Mouse (Mus musculus): ENCODE measurements around the gene Coro1c. TPM values are rescaled to one million over a fixed set of nuclear protein-coding genes. Genes with fewer than 3 reads are reported as not detected.

Gene Coro1c
- total and polyA plus RNA-seq, 3 experiments, result 77.3 to 158 (median 103) TPM

DNA sequence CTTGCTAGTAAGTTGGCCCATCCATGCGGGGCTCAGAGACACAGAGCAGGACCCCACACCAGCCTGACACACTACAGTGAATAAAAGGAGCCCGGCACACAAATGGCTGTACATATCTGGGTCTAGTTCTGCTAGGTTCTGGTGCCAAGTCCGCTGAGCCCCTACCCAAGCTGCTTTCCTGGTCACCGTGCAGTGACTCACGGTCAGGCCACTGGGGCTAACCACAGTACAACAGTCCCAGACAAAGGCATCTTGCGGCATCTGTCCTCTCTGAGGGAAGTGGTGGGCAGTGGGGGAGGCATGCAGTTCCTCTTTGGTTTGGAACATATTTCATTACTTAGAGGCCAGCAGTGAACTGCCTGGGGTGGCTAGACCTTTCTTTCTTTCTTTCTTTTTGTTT lies 36.6 kb upstream of the Coro1c start:
- Histone ChIP-seq H3K4me3 (ENCODE audit: control insufficient read depth in 1 of 2, insufficient read depth in 1 of 2, low read depth in 2 of 2, low read length in 2 of 2) (no peak overlapping the region), H3K9ac (ENCODE audit: control insufficient read depth, low read depth, low read length, poor library complexity, severe bottlenecking) (no peak overlapping the region), H3K27ac (ENCODE audit: control insufficient read depth, low read depth, low read length) (no peak overlapping the region), H3K36me3 (ENCODE audit: control insufficient read depth in 1 of 2, insufficient read depth in 2 of 2, low read length in 2 of 2) (no peaks in the 10 kb centered on the region; a peak in 1 of 4 replicates), H3K79me2 (ENCODE audit: control insufficient read depth, insufficient read depth, low read length, poor library complexity) (no peaks in the 10 kb centered on the region), H3K4me1 (ENCODE audit: control insufficient read depth in 1 of 2, insufficient read depth in 2 of 2, low read length in 2 of 2) (no peaks in the 10 kb centered on the region), H3K27me3 (ENCODE audit: control insufficient read depth in 1 of 2, insufficient read depth in 2 of 2, low read length in 2 of 2) (no peaks in the 10 kb centered on the region), H3K9me3 (replicated peaks; ENCODE audit: insufficient read depth, low read length) (no peaks in the 10 kb centered on the region)
- no peak for DNase-seq (ENCODE audit: low read depth, low spot score)
- TF ChIP-seq MYB (IDR thresholded peaks at IDR 0.05; ENCODE audit: low read depth, low read length) (no peak), MYC (IDR thresholded peaks at IDR 0.05; ENCODE audit: low read depth, low read length) (no peak), USF1 (IDR thresholded peaks at IDR 0.05; ENCODE audit: low read depth, low read length) (no peak), ELF1 (IDR thresholded peaks at IDR 0.05; ENCODE audit: low read depth, low read length) (no peak), USF2 (IDR thresholded peaks at IDR 0.05; ENCODE audit: borderline replicate concordance in 1 of 2, insufficient read depth in 1 of 2, low read depth in 1 of 2, low read length in 2 of 2) (no peak)

DNA sequence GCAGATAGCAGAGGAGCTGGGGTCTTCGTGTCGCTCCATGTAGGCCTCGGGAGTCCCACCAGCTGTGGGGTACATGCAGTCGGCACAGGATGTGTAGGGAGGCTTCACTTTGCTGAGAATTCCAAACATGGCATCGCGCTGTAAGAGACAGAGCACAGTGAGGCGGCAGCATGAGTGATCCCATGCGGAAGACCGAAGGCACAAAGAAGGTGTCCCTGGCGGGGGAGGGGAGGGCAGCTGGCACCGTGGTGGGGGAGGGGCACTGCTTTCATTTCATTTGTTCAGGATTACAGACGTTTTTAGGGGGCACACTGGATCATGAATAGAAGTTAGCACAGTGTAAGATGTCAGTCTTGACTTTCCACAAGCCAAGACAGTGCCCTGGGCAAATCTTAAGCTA lies 34.8 kb upstream of the Coro1c start:
- H3K4me3 ChIP-seq (ENCODE audit: control insufficient read depth in 1 of 2, insufficient read depth in 1 of 2, low read depth in 2 of 2, low read length in 2 of 2), result no peak overlapping the region
- H3K36me3 ChIP-seq (ENCODE audit: control insufficient read depth in 1 of 2, insufficient read depth in 2 of 2, low read length in 2 of 2), result no peaks in the 10 kb centered on the region; a peak in 1 of 4 replicates
- no peaks in the 10 kb centered on the region for H3K79me2 ChIP-seq (ENCODE audit: control insufficient read depth, insufficient read depth, low read length, poor library complexity)
- no peak for TF ChIP-seq USF1 (IDR thresholded peaks at IDR 0.05; ENCODE audit: low read depth, low read length)
- no peak for TF ChIP-seq SIN3A (IDR thresholded peaks at IDR 0.05; ENCODE audit: low read length)
- no peak for TF ChIP-seq ZNF384 (IDR thresholded peaks at IDR 0.05; ENCODE audit: low read depth, low read length)
- TF ChIP-seq ZC3H11A (IDR thresholded peaks at IDR 0.05; ENCODE audit: low read depth, low read length), result no peak
- TF ChIP-seq MXI1 (IDR thresholded peaks at IDR 0.05; ENCODE audit: low read depth, low read length), result no peak
- TF ChIP-seq TCF12 (IDR thresholded peaks at IDR 0.05; ENCODE audit: low read depth, low read length), result no peak
- TF ChIP-seq KAT2A (conservative IDR thresholded peaks at IDR 0.05; ENCODE audit: low read depth, low read length), result no peak
- no peak for TF ChIP-seq ZMIZ1 (IDR thresholded peaks at IDR 0.05; ENCODE audit: low read depth, low read length)
- TF ChIP-seq JUND (IDR thresholded peaks at IDR 0.05; ENCODE audit: low read depth, low read length), result no peak
- TF ChIP-seq CHD2 (IDR thresholded peaks at IDR 0.05; ENCODE audit: low read length), result no peak; the same call in 1 of the 2 replicates
- no peak for TF ChIP-seq NRF1 (IDR thresholded peaks at IDR 0.05; ENCODE audit: insufficient read depth, low read depth, low read length, poor library complexity, severe bottlenecking)
- no peak for TF ChIP-seq TBP (IDR thresholded peaks at IDR 0.05; ENCODE audit: low read depth, low read length)
- no peak for TF ChIP-seq BHLHE40 (IDR thresholded peaks at IDR 0.05; ENCODE audit: borderline replicate concordance, low read depth, low read length)
- no peak for TF ChIP-seq MAX (IDR thresholded peaks at IDR 0.05; ENCODE audit: low read length)
- TF ChIP-seq UBTF (IDR thresholded peaks at IDR 0.05; ENCODE audit: borderline replicate concordance, insufficient read depth, low read depth, low read length), result no peak
- no peak for TF ChIP-seq POLR2AphosphoS2 (IDR thresholded peaks at IDR 0.05; ENCODE audit: low read length)
- no peak for TF ChIP-seq GATA1 (IDR thresholded peaks at IDR 0.05; ENCODE audit: low read depth, low read length)
- no peak for TF ChIP-seq NELFE (IDR thresholded peaks at IDR 0.05; ENCODE audit: low read depth, low read length)
- TF ChIP-seq MEF2A (IDR thresholded peaks at IDR 0.05; ENCODE audit: extremely low read depth, insufficient replicate concordance, low read depth, low read length, poor library complexity, severe bottlenecking), result no peak
- TF ChIP-seq SMC3 (IDR thresholded peaks at IDR 0.05; ENCODE audit: low read depth, low read length), result no peak
- H3K27ac ChIP-seq (ENCODE audit: control insufficient read depth, low read depth, low read length), result no peak overlapping the region
- H3K9me3 ChIP-seq (replicated peaks; ENCODE audit: insufficient read depth, low read length), result no peaks in the 10 kb centered on the region
- H3K9ac ChIP-seq (ENCODE audit: control insufficient read depth, low read depth, low read length, poor library complexity, severe bottlenecking), result no peak overlapping the region
- no peaks in the 10 kb centered on the region for H3K27me3 ChIP-seq (ENCODE audit: control insufficient read depth in 1 of 2, insufficient read depth in 2 of 2, low read length in 2 of 2)
- no peak for DNase-seq (ENCODE audit: low read depth, low spot score)
- H3K4me1 ChIP-seq (ENCODE audit: control insufficient read depth in 1 of 2, insufficient read depth in 2 of 2, low read length in 2 of 2), result no peaks in the 10 kb centered on the region

Data from MEL (cell line).